Mouse (Mus musculus) heart, postnatal 0 days (tissue): ENCODE measurements around the gene Dohh. TPM values are rescaled to one million over a fixed set of nuclear protein-coding genes. Genes with fewer than 3 reads are reported as not detected.

Experiments used
- ATAC-seq: fragments of 200-750 bp; cut with Nextera tagmentation; 2 replicates; pipeline ENCODE4 v1.8.0; 2017; ENCODE audit warnings: low read depth, moderate number of reproducible peaks, moderate library complexity; ENCODE audit not compliant: insufficient read depth
- DNase-seq: peaks from one replicate; pipeline ENCODE4 v3.0.0-alpha.2; 2016; ENCODE audit warnings: low spot score
- H3K27ac ChIP-seq: fragments of 300-500 bp; sonication (generic); 2 replicates; pipeline ENCODE4 v1.5.1; 2014; ENCODE audit warnings: low read depth, mild to moderate bottlenecking
- H3K27me3 ChIP-seq: fragments of 300-500 bp; sonication (generic); 2 replicates; pipeline ENCODE4 v1.6.1; 2014; ENCODE audit warnings: low read length, mixed read lengths; ENCODE audit not compliant: control insufficient read depth, insufficient read depth
- H3K36me3 ChIP-seq: fragments of 300-500 bp; sonication (generic); replicated peaks from 2 replicates; pipeline ENCODE4 v1.6.1; 2014; ENCODE audit warnings: low read length, mixed read lengths; ENCODE audit not compliant: control insufficient read depth, insufficient read depth
- H3K4me1 ChIP-seq: fragments of 300-500 bp; sonication (generic); 2 replicates; pipeline ENCODE4 v1.6.1; 2014; ENCODE audit warnings: antibody characterized with exemption; ENCODE audit not compliant: control insufficient read depth, insufficient read depth
- H3K4me2 ChIP-seq: fragments of 300-500 bp; sonication (generic); 2 replicates; pipeline ENCODE4 v1.6.1; 2014; ENCODE audit warnings: low read depth, mild to moderate bottlenecking, low read length, moderate library complexity
- H3K4me3 ChIP-seq: fragments of 300-500 bp; sonication (generic); 2 replicates; pipeline ENCODE4 v1.5.1; 2014; ENCODE audit warnings: low read depth, low read length
- H3K9ac ChIP-seq: fragments of 300-500 bp; sonication (generic); replicated peaks from 2 replicates; pipeline ENCODE4 v1.6.1; 2014; ENCODE audit warnings: low read depth, low read length, mixed read lengths
- H3K9me3 ChIP-seq: fragments of 300-500 bp; sonication (generic); replicated peaks from 2 replicates; pipeline ENCODE4 v1.6.1; 2016; ENCODE audit warnings: low read length; ENCODE audit not compliant: control insufficient read depth
- CTCF ChIP-seq: IDR thresholded peaks from 2 replicates; pipeline ENCODE4 v1.5.1; 2016; ENCODE audit warnings: antibody characterized with exemption, control low read depth, low read depth
- EP300 ChIP-seq: IDR thresholded peaks from 2 replicates; pipeline ENCODE4 v1.6.1; 2016; ENCODE audit warnings: antibody characterized with exemption, low read depth
- WGBS: fragments of 180-500 bp; shearing (Covaris S2); extraction: QIAGEN DNeasy Blood & Tissue Kit; methylation state at CpG from one replicate; pipeline ENCODE4 v1.1.7; 2014; 5-methylcytosine and 5-hydroxymethylcytosine counted together
- polyA plus RNA-seq: library from polyadenylated mRNA; unstranded; fragments of >200 nt; fragmentation: Nextera tagmentation; extraction: Ambion mirVana; gene quantifications from 2 replicates; pipeline ENCODE4 v1.2.1, GENCODE M21; 2015
- total RNA-seq: library from RNA; depleted of rRNA; stranded (reverse); fragments of >200 nt; gene quantifications from 2 replicates; pipeline ENCODE4 v1.2.3, GENCODE M21; 2014; ENCODE audit warnings: low replicate concordance

Dohh gene
- total and polyA plus RNA-seq, 2 experiments from 2014 or later, result 75.2 to 123 TPM

- TF ChIP-seq CTCF (no peak), EP300 (no peak)
- Histone ChIP-seq H3K27me3 (no peaks in the 10 kb centered on the region), H3K27ac (peak overlapping the region; percentile 52), H3K36me3 (no peaks in the 10 kb centered on the region), H3K4me2 (peak overlapping the region; percentile 95), H3K9me3 (no peaks in the 10 kb centered on the region), H3K4me3 (peak overlapping the region; percentile 80), H3K9ac (peak overlapping the region; percentile 69), H3K4me1 (peaks cover 25% of the 10 kb centered on the region)
- WGBS, result under 1% methylated on average over 33 of the region's 38 CpGs
- DNase-seq (no peak), ATAC-seq (no peak)
Measured at GRCm38 (mm10) chr10:81426897-81427296, 42.7 kb downstream of the Dohh start.

GRCm38 (mm10) chr10:81427327-81427726 is 43.1 kb downstream of the Dohh start:
- Histone ChIP-seq H3K4me1 (peaks cover 21% of the 10 kb centered on the region), H3K4me2 (peak overlapping the region; percentile 95), H3K36me3 (no peaks in the 10 kb centered on the region), H3K27ac (peak overlapping the region; percentile 52), H3K4me3 (peak overlapping the region; percentile 80), H3K9ac (peak overlapping the region; percentile 69; the same call in 1 of the 2 replicates), H3K27me3 (no peaks in the 10 kb centered on the region), H3K9me3 (no peaks in the 10 kb centered on the region)
- ATAC-seq (no peak), DNase-seq (no peak)
- TF ChIP-seq CTCF (no peak), EP300 (no peak)
- WGBS, result 29% methylated on average over 3 of the region's 3 CpGs

- peaks cover 21% of the 10 kb centered on the region for H3K4me1 ChIP-seq
- no peak overlapping the region for H3K4me2 ChIP-seq
- no peaks in the 10 kb centered on the region for H3K27me3 ChIP-seq
- TF ChIP-seq CTCF, result no peak
- no peak for TF ChIP-seq EP300
- H3K9me3 ChIP-seq, result no peaks in the 10 kb centered on the region
- H3K27ac ChIP-seq, result no peak overlapping the region; the same call in 1 of the 2 replicates
- 90% methylated on average over 8 of the region's 8 CpGs for whole genome bisulfite sequencing
- no peak for ATAC-seq
- no peak overlapping the region for H3K9ac ChIP-seq
- DNase-seq, result no peak
- no peak overlapping the region for H3K4me3 ChIP-seq
- no peaks in the 10 kb centered on the region for H3K36me3 ChIP-seq
Measured at GRCm38 (mm10) chr10:81427804-81428506, 43.7 kb downstream of the Dohh start.

GRCm38 (mm10) chr10:81428507-81428870 is 44.3 kb downstream of the Dohh start:
- 89% methylated on average over 7 of the region's 7 CpGs for WGBS
- Histone ChIP-seq H3K9ac (no peak overlapping the region), H3K9me3 (no peaks in the 10 kb centered on the region), H3K4me1 (peaks cover 26% of the 10 kb centered on the region), H3K4me2 (no peak overlapping the region), H3K27ac (no peak overlapping the region), H3K27me3 (no peaks in the 10 kb centered on the region), H3K4me3 (no peak overlapping the region), H3K36me3 (no peaks in the 10 kb centered on the region)
- TF ChIP-seq EP300 (no peak), CTCF (no peak)
- ATAC-seq (no peak), DNase-seq (no peak)

DNA sequence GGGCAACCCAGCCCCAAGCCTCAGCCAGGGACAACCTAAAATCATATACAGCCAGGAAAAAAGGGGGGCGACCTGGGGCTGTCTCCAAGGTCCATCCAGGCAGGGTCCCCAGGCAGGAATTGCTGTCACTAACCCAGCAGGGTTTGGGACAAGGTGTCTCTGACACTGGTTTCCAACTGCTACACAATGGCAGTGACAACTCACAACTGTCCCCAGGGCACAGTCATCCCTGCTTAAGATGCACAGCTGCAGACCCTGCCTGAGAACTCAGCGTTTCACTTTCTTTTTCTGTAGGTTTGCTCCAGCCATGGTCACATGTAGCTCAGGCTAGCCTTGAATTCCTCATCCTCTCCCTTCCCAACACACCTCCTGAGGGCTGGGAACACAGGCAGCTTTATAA is 44.9 kb downstream of the Dohh start:
- H3K9me3 ChIP-seq, result no peaks in the 10 kb centered on the region
- H3K27ac ChIP-seq, result peak overlapping the region; percentile 99
- no peaks in the 10 kb centered on the region for H3K36me3 ChIP-seq
- TF ChIP-seq EP300, result no peak
- no peak for TF ChIP-seq CTCF
- WGBS, result 43% methylated on average over 2 of the region's 2 CpGs
- peak overlapping the region; percentile 88; the same call in 1 of the 2 replicates for H3K4me3 ChIP-seq
- no peak for ATAC-seq
- no peaks in the 10 kb centered on the region for H3K27me3 ChIP-seq
- H3K9ac ChIP-seq, result no peak overlapping the region
- H3K4me1 ChIP-seq, result peaks cover 31% of the 10 kb centered on the region
- H3K4me2 ChIP-seq, result no peak overlapping the region
- DNase-seq, result no peak

DNA sequence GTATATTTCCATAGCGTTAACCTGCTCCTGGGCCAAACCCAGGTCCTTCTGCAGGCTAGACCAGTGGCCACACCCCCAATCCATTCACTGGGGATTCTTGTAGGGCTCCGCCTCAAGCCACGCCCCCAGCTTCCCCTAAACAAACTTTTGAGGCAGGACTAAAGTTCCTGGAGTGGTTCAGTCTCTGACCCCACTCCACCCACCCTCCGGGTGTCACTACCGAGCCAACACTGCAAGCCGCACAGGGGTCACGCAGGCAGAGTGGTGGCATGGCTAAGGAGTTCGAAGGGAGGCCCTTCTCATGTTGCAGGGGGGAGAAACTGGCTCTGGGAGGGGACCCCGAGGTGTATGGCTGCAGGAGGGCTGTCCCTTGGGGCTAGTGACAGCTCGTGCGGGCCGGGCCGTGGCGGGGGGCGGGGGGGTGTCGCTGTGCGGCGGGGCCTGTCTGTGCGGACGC is 45.4 kb downstream of the Dohh start:
- peak; percentile 27 for ATAC-seq
- no peaks in the 10 kb centered on the region for H3K36me3 ChIP-seq
- H3K27me3 ChIP-seq, result no peaks in the 10 kb centered on the region
- peak overlapping the region; percentile 88 for H3K4me3 ChIP-seq
- peak; percentile 87 for DNase-seq
- H3K9me3 ChIP-seq, result no peaks in the 10 kb centered on the region
- H3K4me1 ChIP-seq, result peaks cover 31% of the 10 kb centered on the region
- WGBS, result 0% methylated on average over 20 of the region's 20 CpGs
- H3K27ac ChIP-seq, result peak overlapping the region; percentile 99
- peak overlapping the region; percentile 88 for H3K9ac ChIP-seq
- TF ChIP-seq CTCF (no peak), EP300 (no peak)
- peak overlapping the region; percentile 67 for H3K4me2 ChIP-seq
